Mouse (Mus musculus): Measurements from ENCODE around the gene Rps27rt.

- TF ChIP-seq CTCF (IDR thresholded peaks at IDR 0.05; ENCODE audit: low read depth, low read length), result no peak
- no peak for TF ChIP-seq POLR2A (IDR thresholded peaks at IDR 0.05; ENCODE audit: extremely low read depth, insufficient read depth, low read length)
These were observed 40.6 kb upstream of the Rps27rt start for GRCm38 (mm10) chr9:115023137-115023536.
